ENCODE assay signal across 9 mouse cellular contexts in genomic region chr3:145816807-145817206, GRCm38 (mm10). TPM values are rescaled to one million over a fixed set of nuclear protein-coding genes. Genes with fewer than 3 reads are reported as not detected.
DNase-seq lines count a peak whose midpoint lies in the region; ATAC-seq and TF ChIP-seq lines count a peak whose summit lies in the region.
"Had no signal": no experiment of that assay in that cellular context is flagged by ENCODE, and none has a peak within 500 bp of the region (broad histone marks: within the 10 kb centered on the region; RNA-seq: fewer than 3 reads in every experiment).

No protein-coding gene starts in this region.

- WGBS in forebrain, embryonic 10.5 days: 98% methylated on average over 1 of the region's 1 CpGs
- WGBS in forebrain, postnatal 0 days: 82% methylated on average over 1 of the region's 1 CpGs
- WGBS in hindbrain, embryonic 13.5 days: 87% methylated on average over 1 of the region's 1 CpGs
- 50% methylated on average over 1 of the region's 1 CpGs for WGBS in liver, embryonic 16.5 days (ENCODE audit: insufficient replicate concordance)

- no peak for TF ChIP-seq CTCF in forebrain, postnatal 0 days (IDR thresholded peaks at IDR 0.05; ENCODE audit: low read depth)

- H3K9ac ChIP-seq in forebrain, postnatal 0 days: no peak overlapping the region
- H3K9ac ChIP-seq in hindbrain, embryonic 13.5 days: no peak overlapping the region
- H3K9ac ChIP-seq in liver, embryonic 16.5 days (ENCODE audit: low read depth, low read length): no peak overlapping the region
- H3K9ac ChIP-seq: limb, embryonic 15.5 days had no signal

- no peaks in the 10 kb centered on the region; the same call in 1 of the 2 replicates for H3K9me3 ChIP-seq in forebrain, embryonic 10.5 days
- H3K9me3 ChIP-seq in forebrain, postnatal 0 days (ENCODE audit: low read length): no peaks in the 10 kb centered on the region
- no peaks in the 10 kb centered on the region for H3K9me3 ChIP-seq in hindbrain, embryonic 13.5 days
- H3K9me3 ChIP-seq in liver, embryonic 16.5 days (replicated peaks; ENCODE audit: control insufficient read depth, low read length): no peaks in the 10 kb centered on the region
- H3K9me3 ChIP-seq: limb, embryonic 15.5 days had no signal

- no peak overlapping the region for H3K4me3 ChIP-seq in forebrain, embryonic 10.5 days
- H3K4me3 ChIP-seq in forebrain, postnatal 0 days (ENCODE audit: low read depth, low read length): no peak overlapping the region
- H3K4me3 ChIP-seq in hindbrain, embryonic 13.5 days: no peak overlapping the region
- no peak overlapping the region for H3K4me3 ChIP-seq in liver, embryonic 16.5 days (ENCODE audit: low read depth, low read length)
- H3K4me3 ChIP-seq: limb, embryonic 15.5 days had no signal

- no peak for DNase-seq in forebrain, embryonic 10.5 days (ENCODE audit: extremely low spot score, low spot score)
- DNase-seq in forebrain, postnatal 0 days: no peak
- peak; percentile 60 for DNase-seq in R1 (ENCODE audit: low read depth, low spot score)
- no peak for DNase-seq in cerebellum, postnatal 25 days
- no peak for DNase-seq in layer of hippocampus, adult 9-10 months (ENCODE audit: low spot score)
- no peak for DNase-seq in urinary bladder, postnatal 36 days (ENCODE audit: low spot score in 2 of 2)

- H3K27ac ChIP-seq in forebrain, embryonic 10.5 days: peak overlapping the region; percentile 70
- no peak overlapping the region for H3K27ac ChIP-seq in forebrain, postnatal 0 days (ENCODE audit: low read depth, low read length)
- H3K27ac ChIP-seq in hindbrain, embryonic 13.5 days: peak overlapping the region; percentile 23; the same call in 1 of the 2 replicates
- 0 out of 2 replicates have a peak overlapping the region, but pooled peaks have one; percentile 39 for H3K27ac ChIP-seq in liver, embryonic 16.5 days (ENCODE audit: low read length)
- H3K27ac ChIP-seq: limb, embryonic 15.5 days had no signal

- ATAC-seq in forebrain, postnatal 0 days: no peak
- ATAC-seq in hindbrain, embryonic 13.5 days (ENCODE audit: low FRiP score): no peak
- peak; percentile 53 for ATAC-seq in liver, embryonic 16.5 days (ENCODE audit: low read depth)

- H3K27me3 ChIP-seq in forebrain, embryonic 10.5 days (ENCODE audit: poor library complexity, severe bottlenecking): no peaks in the 10 kb centered on the region
- H3K27me3 ChIP-seq in forebrain, postnatal 0 days (ENCODE audit: insufficient read depth, low read length): no peaks in the 10 kb centered on the region
- no peaks in the 10 kb centered on the region for H3K27me3 ChIP-seq in hindbrain, embryonic 13.5 days
- no peaks in the 10 kb centered on the region for H3K27me3 ChIP-seq in liver, embryonic 16.5 days (ENCODE audit: control insufficient read depth, insufficient read depth, low read depth, low read length)
- H3K27me3 ChIP-seq: limb, embryonic 15.5 days had no signal

- H3K4me2 ChIP-seq in forebrain, postnatal 0 days (ENCODE audit: low read depth): no peak overlapping the region
- H3K4me2 ChIP-seq in hindbrain, embryonic 13.5 days: no peak overlapping the region
- no peak overlapping the region for H3K4me2 ChIP-seq in liver, embryonic 16.5 days (ENCODE audit: low read depth, low read length)
- H3K4me2 ChIP-seq: limb, embryonic 15.5 days had no signal

- H3K36me3 ChIP-seq in forebrain, embryonic 10.5 days (replicated peaks): 0 out of 2 replicates have a peak, but pooled peaks cover 3% of the 10 kb centered on the region
- H3K36me3 ChIP-seq in forebrain, postnatal 0 days (ENCODE audit: insufficient read depth): no peaks in the 10 kb centered on the region
- H3K36me3 ChIP-seq in hindbrain, embryonic 13.5 days: no peaks in the 10 kb centered on the region
- H3K36me3 ChIP-seq in liver, embryonic 16.5 days (ENCODE audit: control insufficient read depth, insufficient read depth): no peaks in the 10 kb centered on the region
- H3K36me3 ChIP-seq: limb, embryonic 15.5 days had no signal

- H3K4me1 ChIP-seq in forebrain, embryonic 10.5 days: peaks cover 21% of the 10 kb centered on the region
- no peaks in the 10 kb centered on the region for H3K4me1 ChIP-seq in forebrain, postnatal 0 days (ENCODE audit: insufficient read depth)
- peaks cover 9% of the 10 kb centered on the region for H3K4me1 ChIP-seq in hindbrain, embryonic 13.5 days (replicated peaks)
- H3K4me1 ChIP-seq in liver, embryonic 16.5 days (ENCODE audit: control insufficient read depth, low read depth, low read length): no peaks in the 10 kb centered on the region; the same call in 1 of the 2 replicates
- H3K4me1 ChIP-seq: limb, embryonic 15.5 days had no signal

RNA-seq across cellular contexts. Expression of gene Ddah1, which starts 58.3 kb away (rescaled TPM):
- 41.9 and 42.3 TPM in 2 replicates for polyA plus RNA-seq in forebrain, embryonic 10.5 days (2016; fragmentation: Nextera tagmentation; extraction: Ambion mirVana)
- total RNA-seq in forebrain, postnatal 0 days (2014; rRNA removed): 112 and 147 TPM in 2 replicates
- polyA plus RNA-seq in forebrain, postnatal 0 days (2015; fragmentation: Nextera tagmentation; extraction: Ambion mirVana): 168 and 206 TPM in 2 replicates
- 70.1 and 75.7 TPM in 2 replicates for polyA plus RNA-seq in hindbrain, embryonic 13.5 days (2015; fragmentation: Nextera tagmentation; extraction: Ambion mirVana)
- 37.9 and 44.7 TPM in 2 replicates for polyA plus RNA-seq in liver, embryonic 16.5 days (2015; fragmentation: Nextera tagmentation; extraction: Ambion mirVana)
